Mouse (Mus musculus): ENCODE measurements at regions not wholly inside any gene's neighbourhood (a gene's known extent, or its start where the extent isn't known, plus 50 kb on each side); places are given as distances from the start of the nearest gene placed in this dataset.

DNA sequence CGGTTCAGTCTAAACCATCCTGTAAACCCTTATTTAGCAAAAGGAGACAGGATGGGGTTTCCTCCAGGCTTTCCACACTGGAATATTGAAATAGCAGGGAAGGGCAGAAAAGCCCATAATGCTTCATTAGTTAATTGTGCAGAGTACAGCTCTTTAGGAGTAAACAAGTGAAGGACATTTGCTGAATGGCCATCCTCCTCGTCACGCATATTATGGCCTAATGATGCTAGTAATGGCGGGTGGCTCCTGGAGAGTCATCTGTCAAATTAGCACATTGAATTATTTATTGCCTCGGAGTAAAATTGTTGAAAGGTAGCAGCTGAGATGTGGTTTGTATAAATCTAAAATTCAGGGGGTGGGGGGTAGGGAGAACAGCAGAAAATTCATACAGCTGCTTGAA, 575.1 kb upstream of the Itga1 start:
- TF ChIP-seq CTCF (IDR thresholded peaks at IDR 0.05) (no peak), EP300 (IDR thresholded peaks at IDR 0.05) (no peak)
